Mouse (Mus musculus) layer of hippocampus, adult 2 months (tissue): Measurements from ENCODE around the gene Thra. TPM values are rescaled to one million over a fixed set of nuclear protein-coding genes. Genes with fewer than 3 reads are reported as not detected.
"Not testable (repeated sequence)": the region's sequence is repeated elsewhere in the genome, so short reads cannot be mapped to it uniquely, and the experiment has no call there.

Experiments
- DNase-seq, 2 experiments: peaks; one replicate each; pipeline ENCODE4 v3.0.0; 2022; ENCODE audit warnings: low spot score in 2 of 2
- H3K27ac ChIP-seq: fragments of 200-600 bp; 2 replicates; pipeline ENCODE4 v1.8.1; 2022
- H3K4me3 ChIP-seq: fragments of 200-600 bp; 2 replicates; pipeline ENCODE4 v1.8.1; 2022; ENCODE audit warnings: mild to moderate bottlenecking
- CTCF ChIP-seq: fragments of 200-600 bp; conservative IDR thresholded peaks from 2 replicates; pipeline ENCODE4 v1.8.1; 2022; ENCODE audit warnings: antibody characterized with exemption, mild to moderate bottlenecking, moderate library complexity
- total RNA-seq, 2 experiments: library from RNA; stranded (reverse); gene quantifications; 2 replicates each; pipeline ENCODE4 v1.2.3; 2021

Gene Thra
- total RNA-seq, 2 experiments from 2014 or later: 996 to 1,082 TPM

GRCm38 (mm10) chr11:98707401-98708281 lies 32.8 kb upstream of the Thra start:
- no peak overlapping the region for H3K27ac ChIP-seq
- DNase-seq: no peak
- no peak for TF ChIP-seq CTCF
- no peak overlapping the region for H3K4me3 ChIP-seq

- no peak for TF ChIP-seq CTCF
- no peak for DNase-seq
- H3K27ac ChIP-seq: no peak overlapping the region
- H3K4me3 ChIP-seq: no peak overlapping the region
Measured at GRCm38 (mm10) chr11:98708282-98708956, 32.0 kb upstream of the Thra start.

- no peak for TF ChIP-seq CTCF
- no peak for DNase-seq
- Histone ChIP-seq H3K4me3 (no peak overlapping the region; the same call in 1 of the 2 replicates), H3K27ac (peak overlapping the region; percentile 29; the same call in 1 of the 2 replicates)
Measured at GRCm38 (mm10) chr11:98709001-98709741, 31.3 kb upstream of the Thra start.

- TF ChIP-seq CTCF: peak; percentile 96
- 0 out of 2 replicates have a peak overlapping the region, but pooled peaks have one; percentile 19 for H3K27ac ChIP-seq
- no peak overlapping the region for H3K4me3 ChIP-seq
- peak; percentile 71 to 86 for DNase-seq
Measured at GRCm38 (mm10) chr11:98710416-98711045, 29.9 kb upstream of the Thra start.

- no peak for TF ChIP-seq CTCF
- Histone ChIP-seq H3K27ac (0 out of 2 replicates have a peak overlapping the region, but pooled peaks have one; percentile 19), H3K4me3 (no peak overlapping the region)
- no peak for DNase-seq
Measured at GRCm38 (mm10) chr11:98711046-98711434, 29.4 kb upstream of the Thra start.

GRCm38 (mm10) chr11:98712009-98712408 lies 28.4 kb upstream of the Thra start:
- not testable (repeated sequence) for H3K4me3 ChIP-seq, H3K27ac ChIP-seq, DNase-seq
- peak; percentile 65 for TF ChIP-seq CTCF

GRCm38 (mm10) chr11:98713703-98714102 lies 26.7 kb upstream of the Thra start:
- DNase-seq: no peak
- TF ChIP-seq CTCF: no peak
- H3K4me3 ChIP-seq: no peak overlapping the region
- H3K27ac ChIP-seq: no peak overlapping the region

- no peak for DNase-seq
- no peak for TF ChIP-seq CTCF
- no peak overlapping the region for H3K4me3 ChIP-seq
Measured at GRCm38 (mm10) chr11:98715946-98716345, 24.5 kb upstream of the Thra start.

GRCm38 (mm10) chr11:98717904-98718303 lies 22.5 kb upstream of the Thra start:
- Histone ChIP-seq H3K4me3 (peak overlapping the region; percentile 22; the same call in 1 of the 2 replicates), H3K27ac (peak overlapping the region; percentile 66)
- TF ChIP-seq CTCF: peak; percentile 99
- DNase-seq: peak; percentile 83 to 90

More at GRCm38 (mm10) chr11:98715946-98716345, 24.5 kb upstream of the Thra start:
- no peak overlapping the region for H3K27ac ChIP-seq

- Histone ChIP-seq H3K4me3 (no peak overlapping the region), H3K27ac (peak overlapping the region; percentile 74)
- no peak for TF ChIP-seq CTCF
- no peak for DNase-seq
Measured at GRCm38 (mm10) chr11:98720756-98721155, 19.7 kb upstream of the Thra start.

- DNase-seq: no peak
Measured at GRCm38 (mm10) chr11:98721458-98722226, 18.8 kb upstream of the Thra start.

More at GRCm38 (mm10) chr11:98721458-98722226, 18.8 kb upstream of the Thra start:
- TF ChIP-seq CTCF: peak; percentile 80
- no peak overlapping the region for H3K4me3 ChIP-seq
- H3K27ac ChIP-seq: peak overlapping the region; percentile 74
